Mouse (Mus musculus) kidney, postnatal 0 days (tissue): ENCODE measurements at regions not wholly inside any gene's neighbourhood (a gene's known extent, or its start where the extent isn't known, plus 50 kb on each side); places are given as distances from the start of the nearest gene placed in this dataset.
"Not testable (repeated sequence)": the region's sequence is repeated elsewhere in the genome, so short reads cannot be mapped to it uniquely, and the experiment has no call there.

Experiments used
- ATAC-seq: fragments of 200-750 bp; cut with Nextera tagmentation; replicated peaks from 2 replicates; pipeline ENCODE4 v1.8.0; 2017; ENCODE audit warnings: low read depth, moderate number of reproducible peaks, moderate TSS enrichment, moderate library complexity; ENCODE audit not compliant: low FRiP score
- DNase-seq: peaks from one replicate; pipeline ENCODE4 v3.0.0-alpha.2; 2016; ENCODE audit warnings: low spot score
- H3K27ac ChIP-seq: fragments of 300-500 bp; sonication (generic); 2 replicates; pipeline ENCODE4 v1.5.1; 2014; ENCODE audit warnings: mild to moderate bottlenecking
- H3K27me3 ChIP-seq: fragments of 300-500 bp; sonication (generic); 2 replicates; pipeline ENCODE4 v1.6.1; 2014; ENCODE audit warnings: low read length, mixed read lengths; ENCODE audit not compliant: insufficient read depth
- H3K36me3 ChIP-seq: fragments of 300-500 bp; sonication (generic); 2 replicates; pipeline ENCODE4 v1.6.1; 2014; ENCODE audit warnings: low read length, mixed read lengths; ENCODE audit not compliant: insufficient read depth
- H3K4me1 ChIP-seq: fragments of 300-500 bp; sonication (generic); replicated peaks from 2 replicates; pipeline ENCODE4 v1.6.1; 2014; ENCODE audit warnings: antibody characterized with exemption, low read length, mixed read lengths; ENCODE audit not compliant: insufficient read depth
- H3K4me2 ChIP-seq: fragments of 300-500 bp; sonication (generic); 2 replicates; pipeline ENCODE4 v1.6.1; 2014; ENCODE audit warnings: mild to moderate bottlenecking, low read length, moderate library complexity, mixed read lengths
- H3K4me3 ChIP-seq: fragments of 300-500 bp; sonication (generic); replicated peaks from 2 replicates; pipeline ENCODE4 v1.5.1; 2014; ENCODE audit warnings: low read depth, low read length
- H3K9ac ChIP-seq: fragments of 300-500 bp; sonication (generic); 2 replicates; pipeline ENCODE4 v1.6.1; 2014; ENCODE audit warnings: low read depth, low read length
- H3K9me3 ChIP-seq: fragments of 300-500 bp; sonication (generic); replicated peaks from 2 replicates; pipeline ENCODE4 v1.6.1; 2016; ENCODE audit warnings: low read length, inconsistent platforms, mixed read lengths
- CTCF ChIP-seq: IDR thresholded peaks from 2 replicates; pipeline ENCODE4 v1.5.1; 2016; ENCODE audit warnings: antibody characterized with exemption, low read depth, mild to moderate bottlenecking, moderate library complexity
- WGBS: fragments of 180-500 bp; shearing (Covaris S2); extraction: QIAGEN DNeasy Blood & Tissue Kit; methylation state at CpG from one replicate; pipeline ENCODE4 v1.1.7; 2014; 5-methylcytosine and 5-hydroxymethylcytosine counted together

- no peak overlapping the region for H3K9ac ChIP-seq
- H3K4me1 ChIP-seq = no peaks in the 10 kb centered on the region
- H3K27ac ChIP-seq = no peak overlapping the region
- no peaks in the 10 kb centered on the region for H3K27me3 ChIP-seq
- H3K4me3 ChIP-seq = no peak overlapping the region
- DNase-seq (peak; percentile 2), ATAC-seq (no peak)
- 43% methylated on average over 3 of the region's 3 CpGs for WGBS
- H3K9me3 ChIP-seq = no peaks in the 10 kb centered on the region
- no peak overlapping the region for H3K4me2 ChIP-seq
- H3K36me3 ChIP-seq = no peaks in the 10 kb centered on the region
- no peak for TF ChIP-seq CTCF
These were observed 171.7 kb downstream of the Plppr4 start for GRCm38 (mm10) chr3:117188782-117189500.

GRCm38 (mm10) chr3:117183654-117184184 is 177.0 kb downstream of the Plppr4 start:
- Histone ChIP-seq H3K27me3 (no peaks in the 10 kb centered on the region), H3K4me3 (no peak overlapping the region), H3K9me3 (no peaks in the 10 kb centered on the region)

GRCm38 (mm10) chr3:117169740-117170139 is 190.9 kb downstream of the Plppr4 start:
- no peaks in the 10 kb centered on the region for H3K27me3 ChIP-seq
- DNase-seq (no peak), ATAC-seq (no peak)
- no peaks in the 10 kb centered on the region for H3K36me3 ChIP-seq
- no peak for TF ChIP-seq CTCF
- 76% methylated on average over 2 of the region's 2 CpGs for WGBS
- no peaks in the 10 kb centered on the region for H3K4me1 ChIP-seq
- no peaks in the 10 kb centered on the region for H3K9me3 ChIP-seq
- no peak overlapping the region for H3K27ac ChIP-seq
- no peak overlapping the region for H3K4me2 ChIP-seq
- H3K9ac ChIP-seq = no peak overlapping the region
- H3K4me3 ChIP-seq = no peak overlapping the region

More at GRCm38 (mm10) chr3:117183654-117184184, 177.0 kb downstream of the Plppr4 start:
- DNase-seq (no peak), ATAC-seq (no peak)
- Histone ChIP-seq H3K4me1 (no peaks in the 10 kb centered on the region), H3K4me2 (no peak overlapping the region), H3K36me3 (no peaks in the 10 kb centered on the region), H3K27ac (no peak overlapping the region), H3K9ac (no peak overlapping the region)
- 95% methylated on average over 4 of the region's 4 CpGs for WGBS
- no peak for TF ChIP-seq CTCF

GRCm38 (mm10) chr3:117163046-117163445 is 194.3 kb upstream of the Palmd start:
- WGBS = 50% methylated on average over 1 of the region's 1 CpGs
- no peak for TF ChIP-seq CTCF
- H3K27ac ChIP-seq = no peak overlapping the region

GRCm38 (mm10) chr3:117160689-117161088 is 191.9 kb upstream of the Palmd start:
- 91% methylated on average over 3 of the region's 3 CpGs for WGBS
- H3K36me3 ChIP-seq, ATAC-seq: not testable (repeated sequence)

More at GRCm38 (mm10) chr3:117163046-117163445, 194.3 kb upstream of the Palmd start:
- Histone ChIP-seq H3K27me3 (no peaks in the 10 kb centered on the region), H3K4me1 (no peaks in the 10 kb centered on the region), H3K9me3 (no peaks in the 10 kb centered on the region), H3K36me3 (no peaks in the 10 kb centered on the region), H3K9ac (no peak overlapping the region), H3K4me3 (no peak overlapping the region), H3K4me2 (no peak overlapping the region)
- DNase-seq (no peak), ATAC-seq (no peak)

GRCm38 (mm10) chr3:117155274-117155673 is 186.5 kb upstream of the Palmd start:
- ATAC-seq (no peak), DNase-seq (no peak)
- 82% methylated on average over 6 of the region's 6 CpGs for WGBS
- Histone ChIP-seq H3K27ac (no peak overlapping the region), H3K4me3 (no peak overlapping the region), H3K36me3 (no peaks in the 10 kb centered on the region), H3K9me3 (no peaks in the 10 kb centered on the region), H3K4me1 (no peaks in the 10 kb centered on the region), H3K4me2 (no peak overlapping the region), H3K9ac (no peak overlapping the region), H3K27me3 (no peaks in the 10 kb centered on the region)
- TF ChIP-seq CTCF = no peak

More at GRCm38 (mm10) chr3:117160689-117161088, 191.9 kb upstream of the Palmd start:
- H3K27me3 ChIP-seq, H3K9me3 ChIP-seq, H3K4me3 ChIP-seq, H3K4me1 ChIP-seq, H3K9ac ChIP-seq, H3K27ac ChIP-seq, DNase-seq, H3K4me2 ChIP-seq: not testable (repeated sequence)
